Comparison of ENCODE assay signal across 17 mouse cellular contexts in the genomic region with DNA sequence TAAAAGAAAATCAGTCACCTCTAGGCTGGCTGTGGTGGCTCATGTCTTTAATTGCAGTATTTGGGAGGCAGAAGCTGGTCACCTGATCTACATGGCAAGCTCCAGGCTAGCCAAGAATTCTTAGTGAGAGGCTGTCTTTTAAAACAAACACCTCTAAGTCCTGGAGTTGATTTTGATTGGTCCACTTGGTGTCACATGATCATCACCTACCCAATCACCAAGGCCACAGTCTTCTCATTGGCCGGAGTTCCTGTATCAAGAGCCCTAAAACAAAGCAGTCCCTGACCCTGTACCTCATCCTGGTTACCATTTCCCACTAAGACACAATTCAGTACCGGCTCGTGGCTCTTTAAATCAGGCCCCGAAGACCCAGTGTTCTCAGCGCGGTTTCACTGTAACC. TPM values are rescaled to one million over a fixed set of nuclear protein-coding genes. Genes with fewer than 3 reads are reported as not detected.
DNase-seq lines count a peak whose midpoint lies in the region; ATAC-seq and TF ChIP-seq lines count a peak whose summit lies in the region.
"Had no signal": no experiment of that assay in that cellular context is flagged by ENCODE, and none has a peak within 500 bp of the region (broad histone marks: within the 10 kb centered on the region; RNA-seq: fewer than 3 reads in every experiment).

No protein-coding gene starts in this region.

- H3K4me3 ChIP-seq in forebrain, postnatal 0 days (ENCODE audit: low read depth, low read length) = no peak overlapping the region
- no peak overlapping the region for H3K4me3 ChIP-seq in forebrain, embryonic 10.5 days
- H3K4me3 ChIP-seq in ES-E14 (ENCODE audit: insufficient read depth in 1 of 2, low read depth in 1 of 2, low read length in 2 of 2, poor library complexity in 1 of 2, severe bottlenecking in 1 of 2) = peak overlapping the region; percentile 17 to 37; a peak in 3 of 4 replicates
- peak overlapping the region; percentile 19 for H3K4me3 ChIP-seq in cortical plate, adult 2 months (ENCODE audit: insufficient read depth, low read length)
- H3K4me3 ChIP-seq: intestine, embryonic 15.5 days; neural tube, embryonic 15.5 days had no signal

- H3K36me3 ChIP-seq in forebrain, postnatal 0 days (ENCODE audit: insufficient read depth) = no peaks in the 10 kb centered on the region
- H3K36me3 ChIP-seq in forebrain, embryonic 10.5 days (replicated peaks) = no peaks in the 10 kb centered on the region
- H3K36me3 ChIP-seq in ES-E14 (ENCODE audit: control insufficient read depth, insufficient read depth, low read length, poor library complexity, severe bottlenecking) = no peaks in the 10 kb centered on the region
- H3K36me3 ChIP-seq: intestine, embryonic 15.5 days; neural tube, embryonic 15.5 days had no signal

- no peak overlapping the region for H3K27ac ChIP-seq in forebrain, postnatal 0 days (ENCODE audit: low read depth, low read length)
- no peak overlapping the region for H3K27ac ChIP-seq in forebrain, embryonic 10.5 days
- H3K27ac ChIP-seq in ES-E14 (ENCODE audit: insufficient read depth, low read depth, low read length, poor library complexity, severe bottlenecking) = no peak overlapping the region
- H3K27ac ChIP-seq in cortical plate, adult 2 months (ENCODE audit: insufficient read depth, low read length) = no peak overlapping the region
- H3K27ac ChIP-seq: intestine, embryonic 15.5 days; neural tube, embryonic 15.5 days had no signal

- no peak for DNase-seq in forebrain, postnatal 0 days
- no peak for DNase-seq in forebrain, embryonic 10.5 days (ENCODE audit: extremely low spot score, low spot score)
- DNase-seq in left cerebral cortex, adult 18-20 months (ENCODE audit: low spot score in 2 of 2) = peak; percentile 25 to 32
- DNase-seq in left cerebral cortex, postnatal 4 days = no peak
- peak; percentile 58 for DNase-seq in ES-E14 (ENCODE audit: low read depth, low spot score)
- no peak for DNase-seq in yolk sac, embryonic 10.5 days (ENCODE audit: low spot score)
- no peak for DNase-seq in thymus, postnatal 4 days
- DNase-seq: gastrocnemius, postnatal 25 days; heart, postnatal 4 days; kidney, postnatal 36 days; liver; lung, postnatal 14 days had no signal

- no peak for TF ChIP-seq POLR2A in cortical plate, adult 2 months (IDR thresholded peaks at IDR 0.05; ENCODE audit: extremely low read depth, insufficient read depth, low read length)

- no peak for TF ChIP-seq CTCF in forebrain, postnatal 0 days (IDR thresholded peaks at IDR 0.05; ENCODE audit: low read depth)
- no peak for TF ChIP-seq CTCF in cortical plate, adult 2 months (IDR thresholded peaks at IDR 0.05; ENCODE audit: extremely low read depth, insufficient read depth, low read length)

- intact Hi-C loops in left cerebral cortex, postnatal 4 days (cut with DNase I) = no loop called here

- in situ Hi-C loops in ES-E14 (cut with MboI; ENCODE audit: low sequenced_read_pairs in 2 of 2, unreplicated experiment in 2 of 2) = no loop called here

- WGBS in forebrain, postnatal 0 days = 66% methylated on average over 6 of the region's 6 CpGs
- 74% methylated on average over 6 of the region's 6 CpGs for WGBS in forebrain, embryonic 10.5 days

- no peaks in the 10 kb centered on the region; the same call in 1 of the 2 replicates for H3K27me3 ChIP-seq in forebrain, postnatal 0 days (ENCODE audit: insufficient read depth, low read length)
- H3K27me3 ChIP-seq in forebrain, embryonic 10.5 days (ENCODE audit: poor library complexity, severe bottlenecking) = no peaks in the 10 kb centered on the region; the same call in 1 of the 2 replicates
- H3K27me3 ChIP-seq: intestine, embryonic 15.5 days; neural tube, embryonic 15.5 days had no signal

- no peak overlapping the region for H3K9ac ChIP-seq in forebrain, postnatal 0 days
- H3K9ac ChIP-seq in ES-E14 (ENCODE audit: insufficient read depth, low read depth, low read length, poor library complexity, severe bottlenecking) = peak overlapping the region; percentile 44; the same call in 1 of the 2 replicates
- H3K9ac ChIP-seq: intestine, embryonic 15.5 days; neural tube, embryonic 15.5 days had no signal

- no peaks in the 10 kb centered on the region for H3K4me1 ChIP-seq in forebrain, postnatal 0 days (ENCODE audit: insufficient read depth)
- H3K4me1 ChIP-seq in forebrain, embryonic 10.5 days = no peaks in the 10 kb centered on the region
- H3K4me1 ChIP-seq in ES-E14 (ENCODE audit: control insufficient read depth in 2 of 2, insufficient read depth in 2 of 2, low read length in 2 of 2, poor library complexity in 1 of 2) = peaks cover 0 to 7% of the 10 kb centered on the region in 2 experiments; a peak in 1 of 4 replicates
- no peaks in the 10 kb centered on the region; the same call in 1 of the 2 replicates for H3K4me1 ChIP-seq in cortical plate, adult 2 months (ENCODE audit: control insufficient read depth, insufficient read depth, low read length)
- H3K4me1 ChIP-seq: intestine, embryonic 15.5 days; neural tube, embryonic 15.5 days had no signal

- peak; percentile 38 for ATAC-seq in forebrain, postnatal 0 days
- ATAC-seq: intestine, embryonic 15.5 days; midbrain, embryonic 16.5 days had no signal

- no peaks in the 10 kb centered on the region for H3K9me3 ChIP-seq in forebrain, postnatal 0 days (ENCODE audit: low read length)
- no peaks in the 10 kb centered on the region for H3K9me3 ChIP-seq in forebrain, embryonic 10.5 days
- H3K9me3 ChIP-seq in ES-E14 (ENCODE audit: control insufficient read depth, insufficient read depth, low read depth, low read length) = no peaks in the 10 kb centered on the region
- H3K9me3 ChIP-seq: intestine, embryonic 15.5 days; neural tube, embryonic 15.5 days had no signal

- H3K4me2 ChIP-seq in forebrain, postnatal 0 days (ENCODE audit: low read depth) = peak overlapping the region; percentile 15; the same call in 1 of the 2 replicates
- H3K4me2 ChIP-seq: intestine, embryonic 15.5 days; neural tube, embryonic 15.5 days had no signal

TF ChIP-seq in ES-E14, 5 proteins besides CTCF, POLR2A, EP300 and RAD21:
- TF ChIP-seq ZNF384 (IDR thresholded peaks at IDR 0.05; ENCODE audit: low read depth, low read length) = no peak
- no peak for TF ChIP-seq ZC3H11A (IDR thresholded peaks at IDR 0.05; ENCODE audit: borderline replicate concordance, low read depth, low read length)
- no peak for TF ChIP-seq MAFK (IDR thresholded peaks at IDR 0.05; ENCODE audit: insufficient read depth, low read depth, low read length)
- peak; percentile 59; the same call in 1 of the 2 replicates for TF ChIP-seq CHD2 (IDR thresholded peaks at IDR 0.05; ENCODE audit: low read depth, low read length)

RNA-seq across cellular contexts. Expression of a gene that starts 16.2 kb away (rescaled TPM):
- 0.19 and 0.38 TPM in 2 replicates for total RNA-seq in forebrain, postnatal 0 days (2014; rRNA removed)
- 0.28 and 0.40 TPM in 2 replicates for polyA plus RNA-seq in forebrain, postnatal 0 days (2015; fragmentation: Nextera tagmentation; extraction: Ambion mirVana)
- polyA plus RNA-seq in forebrain, embryonic 10.5 days (2016; fragmentation: Nextera tagmentation; extraction: Ambion mirVana) = 0.05 and 0.15 TPM in 2 replicates
- total RNA-seq in left cerebral cortex, adult 18-20 months (2021) = under 1 TPM; 0.49 to 0.75 TPM
- total RNA-seq in left cerebral cortex, postnatal 4 days (2021) = under 1 TPM; 0.30 to 0.68 TPM
- total RNA-seq in ES-E14 (2012; rRNA removed) = 0.05 TPM in 1 of 2 replicates, not detected in the other
- polyA plus RNA-seq in cortical plate, adult 2 months (2012; rRNA removed) = 0.32 and 0.40 TPM in 2 replicates

RNA-seq across cellular contexts. Expression of a gene that starts 23.5 kb away (rescaled TPM):
- total RNA-seq in forebrain, postnatal 0 days (2014; rRNA removed) = 0.62 and 0.92 TPM in 2 replicates
- 0.97 and 1.8 TPM in 2 replicates for polyA plus RNA-seq in forebrain, postnatal 0 days (2015; fragmentation: Nextera tagmentation; extraction: Ambion mirVana)
- polyA plus RNA-seq in forebrain, embryonic 10.5 days (2016; fragmentation: Nextera tagmentation; extraction: Ambion mirVana) = not detected in 2 replicates
- 1 to 10 TPM; 2.0 to 2.8 TPM for total RNA-seq in left cerebral cortex, adult 18-20 months (2021)
- 1 to 10 TPM; 2.5 to 3.3 TPM for total RNA-seq in left cerebral cortex, postnatal 4 days (2021)
- not detected in 2 replicates for total RNA-seq in ES-E14 (2012; rRNA removed)
- polyA plus RNA-seq in cortical plate, adult 2 months (2012; rRNA removed) = 3.5 and 4.5 TPM in 2 replicates
- total RNA-seq: gastrocnemius, postnatal 25 days; heart, postnatal 4 days had no signal
- polyA plus RNA-seq: stomach, embryonic 14.5 days had no signal

Comparison
In these comparisons a context has a peak if more than half of its experiments do, and no peak if none do; other contexts are left out.
1. DNase-seq: peak in left cerebral cortex, adult 18-20 months (2 of 2) and ES-E14 (single experiment); none in forebrain, postnatal 0 days (single experiment), forebrain, embryonic 10.5 days (single experiment), left cerebral cortex, postnatal 4 days (single experiment), yolk sac, embryonic 10.5 days (single experiment) and thymus, postnatal 4 days (single experiment).
2. H3K4me3 ChIP-seq: peak in ES-E14 (2 of 2) and cortical plate, adult 2 months (single experiment); none in forebrain, postnatal 0 days (single experiment) and forebrain, embryonic 10.5 days (single experiment).